Mouse (Mus musculus) spleen, adult 2 months (tissue): ENCODE results near the gene Olfr474. TPM values are rescaled to one million over a fixed set of nuclear protein-coding genes. Genes with fewer than 3 reads are reported as not detected.
"Not testable (repeated sequence)": the region's sequence is repeated elsewhere in the genome, so short reads cannot be mapped to it uniquely, and the experiment has no call there.

Experiments used
- DNase-seq, 2 experiments: peaks; one replicate each; pipeline versions ENCODE4 v3.0.0 to v3.0.0-alpha.2; 2012 to 2021; ENCODE audit warnings: low spot score in 2 of 2, low read depth in 1 of 2
- H3K27ac ChIP-seq: fragments of 200-500 bp; 2 replicates; pipeline ENCODE4 v1.5.1; 2012; ENCODE audit warnings: low read length, inconsistent platforms; ENCODE audit not compliant: insufficient read depth
- H3K27me3 ChIP-seq: fragments of 200-500 bp; 2 replicates; pipeline ENCODE4 v1.6.1; 2012; ENCODE audit warnings: mild to moderate bottlenecking, moderate library complexity, low read length, inconsistent platforms; ENCODE audit not compliant: control insufficient read depth, insufficient read depth
- H3K36me3 ChIP-seq: fragments of 200-500 bp; 2 replicates; pipeline ENCODE4 v1.6.1; 2012; ENCODE audit warnings: mild to moderate bottlenecking, low read length, inconsistent platforms; ENCODE audit not compliant: control insufficient read depth, insufficient read depth
- H3K4me1 ChIP-seq: fragments of 200-500 bp; 2 replicates; pipeline ENCODE4 v1.6.1; 2011; ENCODE audit warnings: inconsistent platforms; ENCODE audit not compliant: control insufficient read depth, insufficient read depth, insufficient read length
- H3K4me3 ChIP-seq: fragments of 200-500 bp; 2 replicates; pipeline ENCODE4 v1.5.1; 2011; ENCODE audit warnings: mild to moderate bottlenecking, inconsistent platforms; ENCODE audit not compliant: insufficient read depth, insufficient read length; ENCODE audit errors: extremely low read depth
- CTCF ChIP-seq: fragments of 200-500 bp; IDR thresholded peaks from 2 replicates; pipeline ENCODE4 v1.5.1; 2011; ENCODE audit warnings: mild to moderate bottlenecking, inconsistent platforms; ENCODE audit not compliant: insufficient read depth, insufficient read length, insufficient replicate concordance; ENCODE audit errors: extremely low read depth
- POLR2A ChIP-seq: fragments of 200-500 bp; IDR thresholded peaks from 2 replicates; pipeline ENCODE4 v1.6.1; 2011; ENCODE audit warnings: low read depth, low read length, inconsistent platforms
- WGBS: fragments of 180-500 bp; shearing (Covaris S2); methylation state at CpG from one replicate; pipeline ENCODE4 v1.1.7; 2018; 5-methylcytosine and 5-hydroxymethylcytosine counted together
- polyA plus RNA-seq: library from polyadenylated mRNA; depleted of rRNA; stranded (reverse); fragments of >200 nt; gene quantifications from 2 replicates; pipeline ENCODE4 v1.2.3, GENCODE M21; 2012; rRNA removed

Gene Olfr474
- polyA plus RNA-seq, result not detected in 2 replicates

- no peak for TF ChIP-seq CTCF
- no peak for TF ChIP-seq POLR2A
- H3K27me3 ChIP-seq, result no peaks in the 10 kb centered on the region
- no peak within 1 kb of the TSS for H3K4me3 ChIP-seq
- no peak within 1 kb of the TSS for H3K27ac ChIP-seq
- WGBS, result 80% methylated on average over 1 of the region's 1 CpGs
- DNase-seq, result no peak
- no peaks in the 10 kb centered on the region for H3K36me3 ChIP-seq
- no peaks in the 10 kb centered on the region for H3K4me1 ChIP-seq
These were observed at the start of gene Olfr474 for GRCm38 (mm10) chr7:107954343-107954742. Olfr474 (plus strand) TSS chr7:107954643.

GRCm38 (mm10) chr7:107930146-107930545 is 24.3 kb upstream of the Olfr474 start, which contains the start of gene Olfr473:
Olfr473 (plus strand) TSS chr7:107930446.
- no peak for TF ChIP-seq POLR2A
- no peak for TF ChIP-seq CTCF
- 93% methylated on average over 1 of the region's 1 CpGs for WGBS

GRCm38 (mm10) chr7:107952539-107952938 is 1.9 kb upstream of the Olfr474 start:
- H3K36me3 ChIP-seq, H3K27ac ChIP-seq, H3K4me1 ChIP-seq, H3K4me3 ChIP-seq, H3K27me3 ChIP-seq, DNase-seq: not testable (repeated sequence)
- WGBS, result 95% methylated on average over 12 of the region's 12 CpGs

More at GRCm38 (mm10) chr7:107930146-107930545, 24.3 kb upstream of the Olfr474 start, which contains the start of gene Olfr473:
- no peaks in the 10 kb centered on the region for H3K4me1 ChIP-seq
- DNase-seq, result no peak
- H3K4me3 ChIP-seq, result no peak within 1 kb of the TSS
- H3K27me3 ChIP-seq, result no peaks in the 10 kb centered on the region
- H3K27ac ChIP-seq, result no peak within 1 kb of the TSS
- H3K36me3 ChIP-seq, result no peaks in the 10 kb centered on the region

- WGBS, result 51% methylated on average over 1 of the region's 1 CpGs
- no peaks in the 10 kb centered on the region for H3K27me3 ChIP-seq
- H3K4me3 ChIP-seq, result no peak within 1 kb of the TSS
- no peak for DNase-seq
- no peaks in the 10 kb centered on the region for H3K4me1 ChIP-seq
- no peak within 1 kb of the TSS for H3K27ac ChIP-seq
- TF ChIP-seq POLR2A (no peak), CTCF (no peak)
- no peaks in the 10 kb centered on the region for H3K36me3 ChIP-seq
These were observed 10.1 kb downstream of the Olfr474 start, which contains the start of gene Olfr476 for GRCm38 (mm10) chr7:107964503-107964902. Olfr476 (plus strand) TSS chr7:107964803.

- Histone ChIP-seq H3K27ac (no peak within 1 kb of the TSS), H3K27me3 (no peaks in the 10 kb centered on the region), H3K4me1 (no peaks in the 10 kb centered on the region), H3K36me3 (no peaks in the 10 kb centered on the region), H3K4me3 (no peak within 1 kb of the TSS)
- TF ChIP-seq POLR2A, result no peak
- TF ChIP-seq CTCF, result no peak
- WGBS, result 76% methylated on average over 2 of the region's 2 CpGs
- DNase-seq, result no peak
These were observed 31.9 kb downstream of the Olfr474 start, which contains the start of gene Olfr477 for GRCm38 (mm10) chr7:107986393-107986792. Olfr477 (plus strand) TSS chr7:107986693.

Other genes starting within 250 kb of the Olfr474 start
- 0.08 and 0.20 TPM in 2 replicates for gene Cyb5r2, start 196.6 kb upstream of the Olfr474 start, polyA plus RNA-seq
- not detected in 2 replicates for gene Ovch2, start 153.4 kb upstream of the Olfr474 start, polyA plus RNA-seq
- not detected in 2 replicates for gene Olfr467, start 142.4 kb upstream of the Olfr474 start, polyA plus RNA-seq
- gene Olfr469, start 129.1 kb upstream of the Olfr474 start, polyA plus RNA-seq, result not detected in 2 replicates
- not detected in 2 replicates for gene Olfr470, start 107.2 kb upstream of the Olfr474 start, polyA plus RNA-seq
- gene Olfr472, start 56.7 kb upstream of the Olfr474 start, polyA plus RNA-seq, result not detected in 2 replicates
- gene Olfr473, start 24.2 kb upstream of the Olfr474 start, polyA plus RNA-seq, result not detected in 2 replicates
- gene Olfr476, start 10.2 kb downstream of the Olfr474 start, polyA plus RNA-seq, result not detected in 2 replicates
- gene Olfr477, start 32.0 kb downstream of the Olfr474 start, polyA plus RNA-seq, result not detected in 2 replicates
- gene Olfr478, start 79.3 kb downstream of the Olfr474 start, polyA plus RNA-seq, result not detected in 2 replicates
- gene Olfr479, start 96.0 kb downstream of the Olfr474 start, polyA plus RNA-seq, result not detected in 2 replicates
- gene Olfr480, start 112.7 kb downstream of the Olfr474 start, polyA plus RNA-seq, result not detected in 2 replicates
- not detected in 2 replicates for gene Olfr481, start 125.2 kb downstream of the Olfr474 start, polyA plus RNA-seq
- gene Olfr482, start 142.9 kb downstream of the Olfr474 start, polyA plus RNA-seq, result not detected in 2 replicates
- not detected in 2 replicates for gene Olfr483, start 146.2 kb downstream of the Olfr474 start, polyA plus RNA-seq
- gene Olfr484, start 172.8 kb downstream of the Olfr474 start, polyA plus RNA-seq, result not detected in 2 replicates
- gene Olfr485, start 205.2 kb downstream of the Olfr474 start, polyA plus RNA-seq, result not detected in 2 replicates
- gene Olfr486, start 218.1 kb downstream of the Olfr474 start, polyA plus RNA-seq, result not detected in 2 replicates